Mouse (Mus musculus) cerebellum, adult 2 months (tissue): Measurements from ENCODE around the gene Ercc4.

Experiments
- CTCF ChIP-seq: fragments of 200-500 bp; IDR thresholded peaks from 2 replicates; pipeline ENCODE4 v1.5.1; 2011; ENCODE audit warnings: low read depth, mild to moderate bottlenecking, control low read depth, low read length, moderate library complexity, borderline replicate concordance; ENCODE audit not compliant: insufficient read depth
- POLR2A ChIP-seq: fragments of 200-500 bp; IDR thresholded peaks from 2 replicates; pipeline ENCODE4 v1.6.1; 2011; ENCODE audit warnings: low read length, control low read depth, borderline replicate concordance; ENCODE audit not compliant: insufficient read depth

DNA sequence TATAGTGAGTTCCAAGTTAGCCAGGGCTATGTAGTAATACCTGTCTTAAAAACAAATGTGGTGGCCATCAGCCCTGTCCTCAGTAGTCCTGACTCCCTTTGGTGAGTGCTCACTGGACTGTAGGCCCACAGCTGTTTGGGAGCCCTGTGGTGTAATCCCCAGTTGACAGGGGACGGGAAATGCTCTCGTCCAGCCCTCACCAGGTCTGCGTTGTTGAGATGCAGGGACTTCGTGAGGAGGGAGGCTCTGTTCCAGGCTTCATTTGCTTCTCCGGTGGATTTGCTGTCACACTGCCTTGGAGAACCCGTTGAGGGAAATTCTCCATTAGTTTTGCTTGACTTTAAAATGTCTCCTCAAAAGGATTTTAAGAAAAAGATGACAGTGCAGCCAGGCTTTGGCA, 41.3 kb downstream of the Ercc4 start:
- TF ChIP-seq CTCF (no peak), POLR2A (no peak)
